Mouse (Mus musculus) CD4-positive, CD25-positive, alpha-beta regulatory T cell, adult 2 months (primary cell): ENCODE data around the gene Klc4.

Source experiments
- DNase-seq: peaks from one replicate; pipeline ENCODE4 v3.0.0-alpha.2; 2012; ENCODE audit warnings: low read depth, low spot score

Klc4 gene

GRCm38 (mm10) chr17:46621324-46621723 lies 24.5 kb downstream of the Klc4 start:
- DNase-seq = no peak

- DNase-seq = no peak
Observed at GRCm38 (mm10) chr17:46619683-46620357, 26.0 kb downstream of the Klc4 start.

- no peak for DNase-seq
Observed at GRCm38 (mm10) chr17:46618769-46619682, 26.8 kb downstream of the Klc4 start.

GRCm38 (mm10) chr17:46618394-46618768 lies 27.4 kb downstream of the Klc4 start:
- DNase-seq = no peak

GRCm38 (mm10) chr17:46617799-46618198 lies 28.0 kb downstream of the Klc4 start:
- DNase-seq = no peak

GRCm38 (mm10) chr17:46613229-46613628 lies 32.6 kb downstream of the Klc4 start:
- DNase-seq = no peak

GRCm38 (mm10) chr17:46612820-46613219 lies 33.0 kb downstream of the Klc4 start:
- DNase-seq = no peak

GRCm38 (mm10) chr17:46612189-46612588 lies 33.6 kb downstream of the Klc4 start:
- no peak for DNase-seq

- no peak for DNase-seq
Observed at GRCm38 (mm10) chr17:46611316-46611715, 34.5 kb downstream of the Klc4 start.

GRCm38 (mm10) chr17:46609721-46610514 lies 35.9 kb downstream of the Klc4 start:
- no peak for DNase-seq

- DNase-seq = no peak
Observed at GRCm38 (mm10) chr17:46605987-46606386, 39.8 kb downstream of the Klc4 start.

- no peak for DNase-seq
Observed at GRCm38 (mm10) chr17:46605126-46605525, 40.7 kb downstream of the Klc4 start.

GRCm38 (mm10) chr17:46603229-46603628 lies 42.6 kb downstream of the Klc4 start:
- no peak for DNase-seq

GRCm38 (mm10) chr17:46602212-46602611 lies 43.6 kb downstream of the Klc4 start:
- DNase-seq = no peak

GRCm38 (mm10) chr17:46600569-46600968 lies 45.3 kb downstream of the Klc4 start:
- DNase-seq = no peak

- DNase-seq = no peak
Observed at GRCm38 (mm10) chr17:46598963-46599362, 46.9 kb downstream of the Klc4 start.

GRCm38 (mm10) chr17:46597956-46598355 lies 47.9 kb downstream of the Klc4 start:
- no peak for DNase-seq

- no peak for DNase-seq
Observed at GRCm38 (mm10) chr17:46595336-46595735, 50.5 kb downstream of the Klc4 start.

GRCm38 (mm10) chr17:46594606-46595005 lies 51.2 kb downstream of the Klc4 start:
- no peak for DNase-seq

- no peak for DNase-seq
Observed at GRCm38 (mm10) chr17:46593124-46593523, 52.7 kb downstream of the Klc4 start.

- no peak for DNase-seq
Observed at GRCm38 (mm10) chr17:46591406-46591805, 54.4 kb downstream of the Klc4 start.

GRCm38 (mm10) chr17:46590439-46590838 lies 55.4 kb downstream of the Klc4 start:
- no peak for DNase-seq
